Mouse (Mus musculus) lung, adult 2 months (tissue): Measurements from ENCODE around the gene Gba.

Source experiments
- CTCF ChIP-seq: fragments of 200-500 bp; IDR thresholded peaks from 2 replicates; pipeline ENCODE4 v1.5.1; 2011; ENCODE audit warnings: mild to moderate bottlenecking, low read length, control low read depth; ENCODE audit not compliant: insufficient read depth
- POLR2A ChIP-seq: fragments of 200-500 bp; IDR thresholded peaks from 2 replicates; pipeline ENCODE4 v1.6.1; 2011; ENCODE audit warnings: low read depth, mild to moderate bottlenecking, control low read depth, low read length, borderline replicate concordance; ENCODE audit errors: extremely low read depth

- TF ChIP-seq POLR2A (no peak), CTCF (no peak)
These were observed 12.3 kb upstream of the Gba start for GRCm38 (mm10) chr3:89190436-89190835.
